Mouse (Mus musculus): Measurements from ENCODE around the gene Mycbpap. TPM values are rescaled to one million over a fixed set of nuclear protein-coding genes. Genes with fewer than 3 reads are reported as not detected.
A peak's percentile ranks its signal among the peaks of the same experiment; 100 is the strongest.

Mycbpap gene
- total RNA-seq, 2 experiments from 2014 or later = not detected

- ATAC-seq (replicated peaks; ENCODE audit: low FRiP score, low TSS enrichment, poor library complexity, severe bottlenecking) = no peak
Observed at GRCm38 (mm10) chr11:94539761-94540160, 18.2 kb upstream of the Mycbpap start.

- ATAC-seq (replicated peaks; ENCODE audit: low FRiP score, low TSS enrichment, poor library complexity, severe bottlenecking) = no peak
Observed at GRCm38 (mm10) chr11:94538733-94539292, 17.3 kb upstream of the Mycbpap start.

- no peak for ATAC-seq (replicated peaks; ENCODE audit: low FRiP score, low TSS enrichment, poor library complexity, severe bottlenecking)
Observed at GRCm38 (mm10) chr11:94533171-94533570, 11.6 kb upstream of the Mycbpap start.

GRCm38 (mm10) chr11:94528879-94529278, 7.3 kb upstream of the Mycbpap start:
- ATAC-seq (replicated peaks; ENCODE audit: low FRiP score, low TSS enrichment, poor library complexity, severe bottlenecking) = no peak

- no peak for ATAC-seq (replicated peaks; ENCODE audit: low FRiP score, low TSS enrichment, poor library complexity, severe bottlenecking)
Observed at GRCm38 (mm10) chr11:94526171-94526879, 4.8 kb upstream of the Mycbpap start.

GRCm38 (mm10) chr11:94513452-94513851, 8.1 kb downstream of the Mycbpap start:
- no peak for ATAC-seq (replicated peaks; ENCODE audit: low FRiP score, low TSS enrichment, poor library complexity, severe bottlenecking)

GRCm38 (mm10) chr11:94508976-94509375, 12.6 kb downstream of the Mycbpap start:
- ATAC-seq (replicated peaks; ENCODE audit: low FRiP score, low TSS enrichment, poor library complexity, severe bottlenecking) = no peak

GRCm38 (mm10) chr11:94501482-94501881, 20.1 kb downstream of the Mycbpap start:
- no peak for ATAC-seq (replicated peaks; ENCODE audit: low FRiP score, low TSS enrichment, poor library complexity, severe bottlenecking)

GRCm38 (mm10) chr11:94500362-94500761, 21.2 kb downstream of the Mycbpap start:
- ATAC-seq (replicated peaks; ENCODE audit: low FRiP score, low TSS enrichment, poor library complexity, severe bottlenecking) = no peak

GRCm38 (mm10) chr11:94499661-94500152, 21.8 kb downstream of the Mycbpap start, which contains the start of gene Epn3:
Gene Epn3 (minus strand): TSS chr11:94499974.
- no peak for ATAC-seq (replicated peaks; ENCODE audit: low FRiP score, low TSS enrichment, poor library complexity, severe bottlenecking)

GRCm38 (mm10) chr11:94499035-94499434, 22.5 kb downstream of the Mycbpap start:
- ATAC-seq (replicated peaks; ENCODE audit: low FRiP score, low TSS enrichment, poor library complexity, severe bottlenecking) = no peak

- no peak for ATAC-seq (replicated peaks; ENCODE audit: low FRiP score, low TSS enrichment, poor library complexity, severe bottlenecking)
Observed at GRCm38 (mm10) chr11:94498093-94498996, 23.2 kb downstream of the Mycbpap start.

GRCm38 (mm10) chr11:94495415-94495814, 26.1 kb downstream of the Mycbpap start:
- ATAC-seq (replicated peaks; ENCODE audit: low FRiP score, low TSS enrichment, poor library complexity, severe bottlenecking) = no peak

- ATAC-seq (replicated peaks; ENCODE audit: low FRiP score, low TSS enrichment, poor library complexity, severe bottlenecking) = no peak
Observed at GRCm38 (mm10) chr11:94491749-94492099, 29.8 kb downstream of the Mycbpap start.

GRCm38 (mm10) chr11:94491035-94491748, 30.4 kb downstream of the Mycbpap start:
- no peak for ATAC-seq (replicated peaks; ENCODE audit: low FRiP score, low TSS enrichment, poor library complexity, severe bottlenecking)

GRCm38 (mm10) chr11:94489745-94490144, 31.8 kb downstream of the Mycbpap start:
- no peak for ATAC-seq (replicated peaks; ENCODE audit: low FRiP score, low TSS enrichment, poor library complexity, severe bottlenecking)

- ATAC-seq (replicated peaks; ENCODE audit: low FRiP score, low TSS enrichment, poor library complexity, severe bottlenecking) = no peak
Observed at GRCm38 (mm10) chr11:94488767-94489533, 32.6 kb downstream of the Mycbpap start.

GRCm38 (mm10) chr11:94486001-94486400, 35.5 kb downstream of the Mycbpap start, which contains the start of gene Spata20:
Gene Spata20 (minus strand): TSS chr11:94486179.
- ATAC-seq (replicated peaks; ENCODE audit: low FRiP score, low TSS enrichment, poor library complexity, severe bottlenecking) = peak; percentile 78

GRCm38 (mm10) chr11:94485223-94485622, 36.3 kb downstream of the Mycbpap start:
- no peak for ATAC-seq (replicated peaks; ENCODE audit: low FRiP score, low TSS enrichment, poor library complexity, severe bottlenecking)

Data from megakaryocyte-erythroid progenitor cell, adult 5-6 weeks (primary cell).